Mouse (Mus musculus): ENCODE measurements around the gene Zfp518a. TPM values are rescaled to one million over a fixed set of nuclear protein-coding genes. Genes with fewer than 3 reads are reported as not detected.

Gene Zfp518a
- polyA plus RNA-seq, 1 experiment from 2014 or later, result 13.8 TPM

GRCm38 (mm10) chr19:40931581-40932369 lies 37.3 kb downstream of the Zfp518a start:
- 69% methylated on average over 9 of the region's 9 CpGs for WGBS
- Histone ChIP-seq H3K4me3 (replicated peaks) (no peak overlapping the region), H3K27me3 (no peaks in the 10 kb centered on the region), H3K36me3 (replicated peaks) (no peaks in the 10 kb centered on the region), H3K4me1 (no peaks in the 10 kb centered on the region; the same call in 1 of the 2 replicates), H3K9ac (no peak overlapping the region), H3K9me3 (no peaks in the 10 kb centered on the region), H3K27ac (no peak overlapping the region), H3K4me2 (no peak overlapping the region)
- no peak for ATAC-seq (ENCODE audit: low FRiP score)

- ATAC-seq (ENCODE audit: low FRiP score), result no peak
- no peak overlapping the region for H3K27ac ChIP-seq
- 44% methylated on average over 8 of the region's 8 CpGs for WGBS
- H3K36me3 ChIP-seq (replicated peaks), result no peaks in the 10 kb centered on the region
- no peaks in the 10 kb centered on the region; the same call in 1 of the 2 replicates for H3K4me1 ChIP-seq
- H3K4me2 ChIP-seq, result no peak overlapping the region
- H3K9me3 ChIP-seq, result peaks cover 8% of the 10 kb centered on the region
- no peak overlapping the region for H3K4me3 ChIP-seq (replicated peaks)
- no peaks in the 10 kb centered on the region for H3K27me3 ChIP-seq
- no peak overlapping the region for H3K9ac ChIP-seq
Measured at GRCm38 (mm10) chr19:40935376-40935775, 40.9 kb downstream of the Zfp518a start.

GRCm38 (mm10) chr19:40936038-40936437 lies 41.5 kb downstream of the Zfp518a start:
- Histone ChIP-seq H3K27ac (no peak overlapping the region), H3K36me3 (replicated peaks) (no peaks in the 10 kb centered on the region), H3K9ac (no peak overlapping the region), H3K4me3 (replicated peaks) (no peak overlapping the region), H3K4me1 (no peaks in the 10 kb centered on the region; the same call in 1 of the 2 replicates), H3K4me2 (no peak overlapping the region), H3K27me3 (no peaks in the 10 kb centered on the region), H3K9me3 (peaks cover 8% of the 10 kb centered on the region)
- ATAC-seq (ENCODE audit: low FRiP score), result no peak
- 30% methylated on average over 5 of the region's 5 CpGs for WGBS

- ATAC-seq (ENCODE audit: low FRiP score), result no peak
- Histone ChIP-seq H3K27me3 (no peaks in the 10 kb centered on the region), H3K9ac (no peak overlapping the region), H3K27ac (no peak overlapping the region), H3K4me3 (replicated peaks) (no peak overlapping the region), H3K4me1 (no peaks in the 10 kb centered on the region), H3K4me2 (no peak overlapping the region), H3K9me3 (peaks cover 8% of the 10 kb centered on the region), H3K36me3 (replicated peaks) (no peaks in the 10 kb centered on the region)
- WGBS, result 92% methylated on average over 7 of the region's 7 CpGs
Measured at GRCm38 (mm10) chr19:40943552-40943951, 49.0 kb downstream of the Zfp518a start.

- H3K36me3 ChIP-seq (replicated peaks), result no peaks in the 10 kb centered on the region
- ATAC-seq (ENCODE audit: low FRiP score), result no peak
- H3K4me2 ChIP-seq, result no peak overlapping the region
- no peaks in the 10 kb centered on the region for H3K4me1 ChIP-seq
- no peaks in the 10 kb centered on the region for H3K9me3 ChIP-seq
- H3K9ac ChIP-seq, result no peak overlapping the region
- H3K27ac ChIP-seq, result no peak overlapping the region
- H3K4me3 ChIP-seq (replicated peaks), result no peak overlapping the region
- WGBS, result 87% methylated on average over 4 of the region's 4 CpGs
- H3K27me3 ChIP-seq, result no peaks in the 10 kb centered on the region
Measured at GRCm38 (mm10) chr19:40946937-40947577, 52.6 kb downstream of the Zfp518a start.

- no peaks in the 10 kb centered on the region for H3K36me3 ChIP-seq (replicated peaks)
- H3K9me3 ChIP-seq, result no peaks in the 10 kb centered on the region
- no peak overlapping the region for H3K4me3 ChIP-seq (replicated peaks)
- no peaks in the 10 kb centered on the region for H3K4me1 ChIP-seq
- H3K27ac ChIP-seq, result no peak overlapping the region
- WGBS, result 4% methylated on average over 1 of the region's 1 CpGs
- no peak for ATAC-seq (ENCODE audit: low FRiP score)
- no peak overlapping the region for H3K9ac ChIP-seq
- H3K27me3 ChIP-seq, result no peaks in the 10 kb centered on the region
- H3K4me2 ChIP-seq, result no peak overlapping the region
Measured at GRCm38 (mm10) chr19:40958981-40959380, 64.5 kb downstream of the Zfp518a start.

- Histone ChIP-seq H3K27ac (no peak overlapping the region), H3K4me1 (no peaks in the 10 kb centered on the region), H3K27me3 (no peaks in the 10 kb centered on the region), H3K9me3 (no peaks in the 10 kb centered on the region), H3K9ac (no peak overlapping the region), H3K4me2 (no peak overlapping the region), H3K4me3 (replicated peaks) (no peak overlapping the region), H3K36me3 (replicated peaks) (no peaks in the 10 kb centered on the region)
- WGBS, result 51% methylated on average over 12 of the region's 12 CpGs
- no peak for ATAC-seq (ENCODE audit: low FRiP score)
Measured at GRCm38 (mm10) chr19:40962988-40963387, 68.5 kb downstream of the Zfp518a start.

GRCm38 (mm10) chr19:40964367-40964891 lies 69.9 kb downstream of the Zfp518a start:
- H3K4me3 ChIP-seq (replicated peaks), result no peak overlapping the region
- no peak for ATAC-seq (ENCODE audit: low FRiP score)

GRCm38 (mm10) chr19:40964936-40965850 lies 70.7 kb downstream of the Zfp518a start:
- H3K4me2 ChIP-seq, result no peak overlapping the region
- no peak for ATAC-seq (ENCODE audit: low FRiP score)

More at GRCm38 (mm10) chr19:40964367-40964891, 69.9 kb downstream of the Zfp518a start:
- Histone ChIP-seq H3K4me1 (no peaks in the 10 kb centered on the region), H3K27me3 (no peaks in the 10 kb centered on the region), H3K9me3 (no peaks in the 10 kb centered on the region), H3K27ac (no peak overlapping the region), H3K9ac (no peak overlapping the region), H3K36me3 (replicated peaks) (no peaks in the 10 kb centered on the region), H3K4me2 (no peak overlapping the region)
- 55% methylated on average over 3 of the region's 3 CpGs for WGBS

More at GRCm38 (mm10) chr19:40964936-40965850, 70.7 kb downstream of the Zfp518a start:
- Histone ChIP-seq H3K27me3 (no peaks in the 10 kb centered on the region), H3K9ac (no peak overlapping the region), H3K36me3 (replicated peaks) (no peaks in the 10 kb centered on the region), H3K4me1 (no peaks in the 10 kb centered on the region), H3K9me3 (no peaks in the 10 kb centered on the region), H3K27ac (no peak overlapping the region), H3K4me3 (replicated peaks) (no peak overlapping the region)
- WGBS, result 82% methylated on average over 6 of the region's 6 CpGs
